Mouse (Mus musculus) heart, embryonic 13.5 days (tissue): ENCODE results near the gene Gaa. TPM values are rescaled to one million over a fixed set of nuclear protein-coding genes. Genes with fewer than 3 reads are reported as not detected.
"Not testable (repeated sequence)": the region's sequence is repeated elsewhere in the genome, so short reads cannot be mapped to it uniquely, and the experiment has no call there.

ENCODE experiments used
- ATAC-seq: fragments of 200-750 bp; cut with Nextera tagmentation; 2 replicates; pipeline ENCODE4 v1.8.0; 2017; ENCODE audit warnings: moderate TSS enrichment; ENCODE audit not compliant: insufficient number of reproducible peaks, low FRiP score, low TSS enrichment; ENCODE audit errors: extremely low read depth
- H3K27ac ChIP-seq: fragments of 300-500 bp; sonication (generic); replicated peaks from 2 replicates; pipeline ENCODE4 v1.5.1; 2015; ENCODE audit warnings: moderate library complexity, mild to moderate bottlenecking, inconsistent platforms
- H3K27me3 ChIP-seq: fragments of 300-500 bp; sonication (generic); replicated peaks from 2 replicates; pipeline ENCODE4 v1.6.1; 2015; ENCODE audit warnings: mild to moderate bottlenecking, inconsistent platforms
- H3K36me3 ChIP-seq: fragments of 300-500 bp; sonication (generic); 2 replicates; pipeline ENCODE4 v1.6.1; 2015; ENCODE audit warnings: mild to moderate bottlenecking, inconsistent platforms
- H3K4me1 ChIP-seq: fragments of 300-500 bp; sonication (generic); 2 replicates; pipeline ENCODE4 v1.6.1; 2015; ENCODE audit warnings: inconsistent platforms
- H3K4me2 ChIP-seq: fragments of 300-500 bp; sonication (generic); 2 replicates; pipeline ENCODE4 v1.6.1; 2015; ENCODE audit warnings: inconsistent platforms, mild to moderate bottlenecking, moderate library complexity
- H3K4me3 ChIP-seq: fragments of 300-500 bp; sonication (generic); 2 replicates; pipeline ENCODE4 v1.5.1; 2015; ENCODE audit warnings: moderate library complexity, mild to moderate bottlenecking, inconsistent platforms
- H3K9ac ChIP-seq: fragments of 300-500 bp; sonication (generic); 2 replicates; pipeline ENCODE4 v1.6.1; 2015; ENCODE audit warnings: inconsistent platforms, mild to moderate bottlenecking, moderate library complexity
- H3K9me3 ChIP-seq: fragments of 300-500 bp; sonication (generic); 2 replicates; pipeline ENCODE4 v1.6.1; 2016; ENCODE audit warnings: inconsistent platforms
- WGBS: fragments of 180-500 bp; shearing (Covaris S2); methylation state at CpG from one replicate; pipeline ENCODE4 v1.1.7; 2015; ENCODE audit warnings: mixed read lengths; 5-methylcytosine and 5-hydroxymethylcytosine counted together
- polyA plus RNA-seq: library from polyadenylated mRNA; unstranded; fragments of >200 nt; fragmentation: Nextera tagmentation; extraction: Ambion mirVana; gene quantifications from 2 replicates; pipeline ENCODE4 v1.2.1, GENCODE M21; 2015

Gene Gaa
- polyA plus RNA-seq, 1 experiment from 2014 or later, result 103 TPM

GRCm38 (mm10) chr11:119256557-119256956, 11.1 kb upstream of the Gaa start:
- 83% methylated on average over 5 of the region's 5 CpGs for WGBS
- H3K27me3 ChIP-seq, result peaks cover 14% of the 10 kb centered on the region
- not testable (repeated sequence) for H3K4me3 ChIP-seq, H3K27ac ChIP-seq, H3K9ac ChIP-seq, H3K36me3 ChIP-seq, H3K9me3 ChIP-seq, H3K4me2 ChIP-seq, ATAC-seq
- H3K4me1 ChIP-seq, result peaks cover 13% of the 10 kb centered on the region

GRCm38 (mm10) chr11:119258216-119258571, 9.5 kb upstream of the Gaa start:
- Histone ChIP-seq H3K4me1 (0 out of 2 replicates have a peak, but pooled peaks cover 4% of the 10 kb centered on the region), H3K4me3 (peak overlapping the region; percentile 41), H3K36me3 (no peaks in the 10 kb centered on the region), H3K9me3 (no peaks in the 10 kb centered on the region), H3K4me2 (peak overlapping the region; percentile 64), H3K27ac (no peak overlapping the region; the same call in 1 of the 2 replicates), H3K27me3 (no peaks in the 10 kb centered on the region; the same call in 1 of the 2 replicates), H3K9ac (peak overlapping the region; percentile 67)
- no peak for ATAC-seq
- WGBS, result 48% methylated on average over 9 of the region's 9 CpGs

GRCm38 (mm10) chr11:119258572-119259322, 8.9 kb upstream of the Gaa start:
- H3K9ac ChIP-seq, result peak overlapping the region; percentile 67

GRCm38 (mm10) chr11:119259977-119260376, 7.7 kb upstream of the Gaa start:
- ATAC-seq, result no peak
- Histone ChIP-seq H3K9ac (no peak overlapping the region), H3K4me3 (no peak overlapping the region), H3K4me1 (no peaks in the 10 kb centered on the region), H3K27ac (no peak overlapping the region), H3K27me3 (no peaks in the 10 kb centered on the region), H3K36me3 (no peaks in the 10 kb centered on the region), H3K4me2 (no peak overlapping the region), H3K9me3 (no peaks in the 10 kb centered on the region)
- 83% methylated on average over 8 of the region's 8 CpGs for WGBS

More at GRCm38 (mm10) chr11:119258572-119259322, 8.9 kb upstream of the Gaa start:
- Histone ChIP-seq H3K9me3 (no peaks in the 10 kb centered on the region), H3K27ac (no peak overlapping the region; the same call in 1 of the 2 replicates), H3K4me2 (peak overlapping the region; percentile 64), H3K4me1 (no peaks in the 10 kb centered on the region), H3K36me3 (no peaks in the 10 kb centered on the region), H3K27me3 (no peaks in the 10 kb centered on the region; the same call in 1 of the 2 replicates), H3K4me3 (peak overlapping the region; percentile 41)
- WGBS, result 65% methylated on average over 23 of the region's 23 CpGs
- ATAC-seq, result 0 out of 2 replicates have a peak, but pooled peaks have one; percentile 47

GRCm38 (mm10) chr11:119264413-119264812, 3.3 kb upstream of the Gaa start:
- no peaks in the 10 kb centered on the region for H3K36me3 ChIP-seq
- no peak for ATAC-seq
- H3K9ac ChIP-seq, result no peak overlapping the region
- H3K4me2 ChIP-seq, result no peak overlapping the region
- H3K4me3 ChIP-seq, result no peak overlapping the region
- WGBS, result 83% methylated on average over 13 of the region's 13 CpGs
- no peaks in the 10 kb centered on the region for H3K9me3 ChIP-seq
- H3K27ac ChIP-seq, result no peak overlapping the region
- no peaks in the 10 kb centered on the region for H3K27me3 ChIP-seq
- H3K4me1 ChIP-seq, result peaks cover 17% of the 10 kb centered on the region

GRCm38 (mm10) chr11:119265811-119266210, 1.9 kb upstream of the Gaa start:
- no peaks in the 10 kb centered on the region for H3K27me3 ChIP-seq
- no peaks in the 10 kb centered on the region for H3K9me3 ChIP-seq
- H3K27ac ChIP-seq, result no peak overlapping the region
- 78% methylated on average over 7 of the region's 7 CpGs for WGBS
- no peak overlapping the region for H3K9ac ChIP-seq
- peaks cover 10% of the 10 kb centered on the region for H3K36me3 ChIP-seq
- H3K4me2 ChIP-seq, result no peak overlapping the region
- ATAC-seq, result no peak
- H3K4me1 ChIP-seq, result peaks cover 21% of the 10 kb centered on the region
- H3K4me3 ChIP-seq, result no peak overlapping the region

- no peak for ATAC-seq
- WGBS, result 41% methylated on average over 6 of the region's 6 CpGs
- Histone ChIP-seq H3K4me2 (peak overlapping the region; percentile 77), H3K36me3 (peaks cover 24% of the 10 kb centered on the region), H3K4me1 (peaks cover 25% of the 10 kb centered on the region), H3K4me3 (peak overlapping the region; percentile 62; the same call in 1 of the 2 replicates), H3K9me3 (no peaks in the 10 kb centered on the region), H3K27me3 (no peaks in the 10 kb centered on the region), H3K27ac (no peak overlapping the region), H3K9ac (peak overlapping the region; percentile 85)
Observed at GRCm38 (mm10) chr11:119267241-119267674, 429 bp upstream of the Gaa start.

- H3K4me2 ChIP-seq, result peak overlapping the region; percentile 77
- peak overlapping the region; percentile 85 for H3K9ac ChIP-seq
- no peak for ATAC-seq
- H3K36me3 ChIP-seq, result peaks cover 38% of the 10 kb centered on the region
- H3K9me3 ChIP-seq, result no peaks in the 10 kb centered on the region
- peak overlapping the region; percentile 62 for H3K4me3 ChIP-seq
- peak overlapping the region; percentile 16; the same call in 1 of the 2 replicates for H3K27ac ChIP-seq
- H3K4me1 ChIP-seq, result peaks cover 25% of the 10 kb centered on the region
- 79% methylated on average over 16 of the region's 16 CpGs for WGBS
- H3K27me3 ChIP-seq, result no peaks in the 10 kb centered on the region
Observed at GRCm38 (mm10) chr11:119268557-119269195, 989 bp downstream of the Gaa start.

GRCm38 (mm10) chr11:119272492-119272891, 4.8 kb downstream of the Gaa start:
- H3K27ac ChIP-seq, H3K27me3 ChIP-seq, H3K4me3 ChIP-seq, H3K4me2 ChIP-seq, ATAC-seq, H3K9me3 ChIP-seq, H3K9ac ChIP-seq: not testable (repeated sequence)
- Histone ChIP-seq H3K4me1 (peaks cover 19% of the 10 kb centered on the region), H3K36me3 (peaks cover 69% of the 10 kb centered on the region)
- 70% methylated on average over 3 of the region's 3 CpGs for WGBS

GRCm38 (mm10) chr11:119273186-119273930, 5.7 kb downstream of the Gaa start:
- Histone ChIP-seq H3K4me3 (no peak overlapping the region), H3K4me1 (peaks cover 15% of the 10 kb centered on the region), H3K9ac (no peak overlapping the region), H3K9me3 (no peaks in the 10 kb centered on the region), H3K27ac (no peak overlapping the region), H3K27me3 (no peaks in the 10 kb centered on the region), H3K36me3 (peaks cover 78% of the 10 kb centered on the region), H3K4me2 (no peak overlapping the region)
- no peak for ATAC-seq
- 85% methylated on average over 8 of the region's 8 CpGs for WGBS

GRCm38 (mm10) chr11:119281030-119281429, 13.3 kb downstream of the Gaa start:
- no peak for ATAC-seq
- Histone ChIP-seq H3K4me3 (no peak overlapping the region), H3K27me3 (no peaks in the 10 kb centered on the region), H3K9ac (no peak overlapping the region), H3K27ac (no peak overlapping the region), H3K4me1 (peaks cover 13% of the 10 kb centered on the region), H3K9me3 (no peaks in the 10 kb centered on the region), H3K36me3 (peaks cover 88% of the 10 kb centered on the region), H3K4me2 (no peak overlapping the region)
- WGBS, result 82% methylated on average over 15 of the region's 15 CpGs
